Mouse (Mus musculus): ENCODE results near the gene Mmgt2.
"Not testable (repeated sequence)": the region's sequence is repeated elsewhere in the genome, so short reads cannot be mapped to it uniquely, and the experiment has no call there.

Gene Mmgt2

GRCm38 (mm10) chr11:62645732-62646494 is 2.6 kb upstream of the Mmgt2 start:
- DNase-seq, result peak in 1 of 2 experiments; percentile 56

- no peak for DNase-seq
Measured at GRCm38 (mm10) chr11:62646495-62646843, 2.0 kb upstream of the Mmgt2 start.

- DNase-seq, result no peak
Measured at GRCm38 (mm10) chr11:62646958-62647515, 1.4 kb upstream of the Mmgt2 start.

GRCm38 (mm10) chr11:62647661-62648590 is 538 bp upstream of the Mmgt2 start, which contains the start of gene Lrrc75a:
Lrrc75a (minus strand) TSS chr11:62648523.
- peak; percentile 54 to 56 for DNase-seq

GRCm38 (mm10) chr11:62649803-62650202 is 1.3 kb downstream of the Mmgt2 start:
- not testable (repeated sequence) for DNase-seq

- DNase-seq, result no peak
Measured at GRCm38 (mm10) chr11:62651563-62651962, 3.1 kb downstream of the Mmgt2 start.

GRCm38 (mm10) chr11:62652080-62652479 is 3.6 kb downstream of the Mmgt2 start:
- peak in 1 of 2 experiments; percentile 36 for DNase-seq

- DNase-seq, result no peak
Measured at GRCm38 (mm10) chr11:62660885-62661284, 12.4 kb downstream of the Mmgt2 start.

GRCm38 (mm10) chr11:62664250-62664649 is 15.8 kb downstream of the Mmgt2 start:
- no peak for DNase-seq

- DNase-seq, result no peak
Measured at GRCm38 (mm10) chr11:62668986-62669385, 20.5 kb downstream of the Mmgt2 start.

- DNase-seq, result no peak
Measured at GRCm38 (mm10) chr11:62669471-62669870, 21.0 kb downstream of the Mmgt2 start.

GRCm38 (mm10) chr11:62670006-62670405 is 21.5 kb downstream of the Mmgt2 start:
- DNase-seq, result peak; percentile 57 to 69

GRCm38 (mm10) chr11:62675480-62676289 is 27.2 kb downstream of the Mmgt2 start:
- DNase-seq, result peak; percentile 78 to 83

GRCm38 (mm10) chr11:62676290-62676596 is 27.8 kb downstream of the Mmgt2 start:
- no peak for DNase-seq

GRCm38 (mm10) chr11:62678778-62679354 is 30.4 kb downstream of the Mmgt2 start:
- DNase-seq, result no peak

GRCm38 (mm10) chr11:62679954-62680353 is 31.5 kb downstream of the Mmgt2 start:
- DNase-seq, result no peak

GRCm38 (mm10) chr11:62691592-62691991 is 43.1 kb downstream of the Mmgt2 start:
- no peak for DNase-seq

GRCm38 (mm10) chr11:62693299-62694184 is 45.1 kb downstream of the Mmgt2 start:
- DNase-seq, result peak; percentile 69 to 70

GRCm38 (mm10) chr11:62695126-62695525 is 46.7 kb downstream of the Mmgt2 start:
- DNase-seq, result no peak

GRCm38 (mm10) chr11:62699749-62700148 is 51.3 kb downstream of the Mmgt2 start:
- DNase-seq, result no peak

- no peak for DNase-seq
Measured at GRCm38 (mm10) chr11:62701218-62701617, 52.8 kb downstream of the Mmgt2 start.

Data from cerebellum, postnatal 14 days (tissue).